Mouse (Mus musculus): ENCODE results near the gene Cntn4.

Cntn4 gene

GRCm38 (mm10) chr6:106663780-106664651 lies 986.6 kb downstream of the Cntn4 start:
- DNase-seq (ENCODE audit: low read depth) = no peak

DNA sequence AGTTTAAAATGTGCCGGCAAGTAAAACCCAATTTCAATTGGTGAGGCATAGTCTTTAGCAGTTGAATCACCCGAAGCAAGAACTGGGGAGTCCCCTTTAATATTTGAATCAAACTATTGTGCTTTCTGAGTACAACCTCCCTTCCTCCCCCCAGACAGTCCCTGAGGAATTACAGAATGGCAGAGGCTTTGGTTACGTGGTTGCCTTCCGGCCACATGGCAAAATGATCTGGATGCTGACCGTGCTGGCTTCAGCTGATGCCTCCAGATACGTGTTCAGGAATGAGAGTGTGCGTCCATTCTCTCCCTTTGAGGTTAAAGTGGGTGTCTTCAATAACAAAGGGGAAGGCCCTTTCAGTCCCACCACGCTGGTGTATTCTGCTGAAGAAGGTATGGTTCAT lies 998.1 kb downstream of the Cntn4 start:
- DNase-seq (ENCODE audit: low read depth) = no peak

DNA sequence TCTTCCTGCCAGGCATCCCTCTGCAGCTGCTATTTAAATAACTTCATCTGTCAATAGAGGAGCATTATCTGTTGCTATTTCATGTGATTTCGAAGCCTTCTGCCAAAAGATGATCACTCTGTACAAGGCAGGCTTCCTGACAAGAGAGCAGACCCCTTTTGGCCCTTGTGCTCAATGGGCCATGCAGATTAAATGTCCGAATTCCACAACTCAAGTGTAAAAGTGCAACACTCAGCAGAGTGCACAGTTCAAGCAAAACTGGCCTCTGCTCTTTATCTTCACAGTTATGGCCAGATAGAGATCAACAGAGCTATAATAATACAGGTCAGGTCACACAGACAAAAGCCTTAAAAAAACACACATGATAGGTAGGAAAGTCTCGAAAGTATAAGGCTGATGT lies 1024.5 kb downstream of the Cntn4 start:
- no peak for DNase-seq (ENCODE audit: low read depth)

DNA sequence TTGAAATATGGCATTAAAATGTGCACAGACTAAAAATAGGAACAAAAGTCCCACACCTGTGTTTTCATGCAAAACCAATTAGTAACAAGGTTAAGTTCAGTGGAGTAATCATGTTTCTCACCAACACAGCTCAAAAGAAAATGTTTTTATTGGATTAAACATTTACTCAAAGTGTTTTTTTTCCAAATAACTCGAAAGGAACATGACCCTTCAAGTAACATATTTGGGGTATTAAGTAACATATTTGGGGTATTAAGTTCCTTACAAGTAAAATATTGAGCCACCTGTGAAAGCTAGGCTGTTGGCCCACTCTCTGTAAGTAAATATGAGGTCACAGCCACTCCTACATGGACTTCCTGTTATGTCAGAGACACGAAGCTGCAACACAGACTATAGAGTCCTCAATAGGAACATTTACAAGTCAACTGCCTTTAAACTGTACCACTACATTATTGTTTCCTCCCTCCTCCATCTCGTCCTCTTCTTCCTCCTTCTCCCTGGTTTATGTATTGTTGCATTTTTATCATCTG lies 1028.1 kb downstream of the Cntn4 start:
- DNase-seq (ENCODE audit: low read depth) = no peak

GRCm38 (mm10) chr6:106725642-106726041 lies 1048.2 kb downstream of the Cntn4 start:
- no peak for DNase-seq (ENCODE audit: low read depth)

- no peak for DNase-seq (ENCODE audit: low read depth)
Measured at GRCm38 (mm10) chr6:106726078-106726477, 1048.6 kb downstream of the Cntn4 start.

- no peak for DNase-seq (ENCODE audit: low read depth)
Measured at GRCm38 (mm10) chr6:106727703-106728102, 1050.2 kb downstream of the Cntn4 start.

DNA sequence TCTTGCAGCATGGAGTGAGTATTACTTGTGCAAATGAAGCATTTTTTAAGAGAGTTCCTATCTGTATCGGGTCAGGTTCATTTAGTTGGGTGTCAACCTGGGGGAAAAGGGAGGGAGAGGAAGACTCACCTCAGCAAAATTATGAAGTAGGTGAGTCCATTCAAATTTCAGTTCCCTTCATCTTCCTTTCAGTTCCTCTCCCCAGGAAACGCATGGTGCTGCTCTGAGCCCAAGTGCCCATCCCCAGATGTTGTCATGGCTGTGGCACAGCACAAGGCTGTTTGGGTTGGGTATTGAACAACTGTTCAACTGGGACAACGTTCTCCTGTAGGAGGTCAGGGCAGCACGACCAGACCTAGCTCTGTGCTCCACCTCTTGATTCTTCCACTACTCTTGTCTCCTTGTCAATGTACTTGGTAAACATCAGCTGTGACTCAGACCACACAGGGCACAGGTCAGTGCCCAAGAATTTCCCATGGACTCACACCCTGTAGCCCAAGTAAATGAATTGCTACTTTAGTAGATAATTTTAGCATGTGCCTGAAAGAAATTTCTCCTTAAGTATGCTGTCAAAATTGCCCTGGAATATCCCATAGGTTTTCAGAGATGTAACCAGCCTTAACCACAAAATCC lies 1052.3 kb downstream of the Cntn4 start:
- DNase-seq (ENCODE audit: low read depth) = no peak

- DNase-seq (ENCODE audit: low read depth) = no peak
Measured at GRCm38 (mm10) chr6:106732563-106732962, 1055.1 kb downstream of the Cntn4 start.

DNA sequence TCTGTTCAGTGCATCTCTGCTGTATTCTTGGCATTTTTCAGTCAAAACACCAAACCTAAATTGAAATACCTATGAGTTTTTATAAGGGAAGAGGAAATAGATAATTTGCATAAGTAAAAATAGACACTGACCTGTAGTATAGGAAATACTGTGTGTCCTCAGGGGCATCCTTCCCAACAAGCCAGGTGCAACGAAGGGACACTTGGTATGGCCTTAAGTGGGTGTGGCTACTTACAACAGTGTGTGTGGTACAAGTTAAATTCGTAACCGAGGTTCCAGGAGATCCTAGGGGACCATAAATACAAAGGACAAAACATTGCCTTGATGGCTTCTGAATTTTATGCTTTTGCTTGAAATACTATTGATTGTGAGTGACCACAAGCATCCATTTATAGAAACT lies 1060.8 kb downstream of the Cntn4 start:
- no peak for DNase-seq (ENCODE audit: low read depth)

GRCm38 (mm10) chr6:106740244-106740825 lies 1062.9 kb downstream of the Cntn4 start:
- DNase-seq (ENCODE audit: low read depth) = no peak

- DNase-seq (ENCODE audit: low read depth) = no peak
Measured at GRCm38 (mm10) chr6:106743556-106744233, 1066.2 kb downstream of the Cntn4 start.

GRCm38 (mm10) chr6:106745673-106746394 lies 1068.4 kb downstream of the Cntn4 start:
- no peak for DNase-seq (ENCODE audit: low read depth)

DNA sequence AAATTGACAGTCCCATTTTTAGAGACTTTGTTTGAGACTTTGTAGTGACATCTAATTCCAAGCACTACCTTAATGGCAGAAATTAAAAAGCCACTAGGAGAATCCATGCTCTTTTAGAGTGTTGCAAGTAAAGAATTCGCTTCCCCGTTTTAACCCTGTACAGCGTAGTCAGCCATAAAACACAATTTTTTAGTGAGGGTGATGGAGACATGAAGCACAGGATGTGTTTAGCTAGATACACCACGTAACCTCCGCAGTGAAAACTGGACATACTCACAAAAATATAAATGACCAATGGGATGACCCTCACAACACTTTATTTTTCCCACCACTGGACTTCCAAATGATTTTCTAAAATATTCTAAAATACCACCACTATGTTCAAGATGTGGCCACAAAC lies 1069.8 kb downstream of the Cntn4 start:
- DNase-seq (ENCODE audit: low read depth) = no peak

GRCm38 (mm10) chr6:106747804-106748203 lies 1070.3 kb downstream of the Cntn4 start:
- no peak for DNase-seq (ENCODE audit: low read depth)
